Mouse (Mus musculus): Measurements from ENCODE around the gene Ift46. TPM values are rescaled to one million over a fixed set of nuclear protein-coding genes. Genes with fewer than 3 reads are reported as not detected.
A peak's percentile ranks its signal among the peaks of the same experiment; 100 is the strongest.

The Ift46 gene
- polyA plus RNA-seq, 1 experiment, result 26.2 TPM

DNA sequence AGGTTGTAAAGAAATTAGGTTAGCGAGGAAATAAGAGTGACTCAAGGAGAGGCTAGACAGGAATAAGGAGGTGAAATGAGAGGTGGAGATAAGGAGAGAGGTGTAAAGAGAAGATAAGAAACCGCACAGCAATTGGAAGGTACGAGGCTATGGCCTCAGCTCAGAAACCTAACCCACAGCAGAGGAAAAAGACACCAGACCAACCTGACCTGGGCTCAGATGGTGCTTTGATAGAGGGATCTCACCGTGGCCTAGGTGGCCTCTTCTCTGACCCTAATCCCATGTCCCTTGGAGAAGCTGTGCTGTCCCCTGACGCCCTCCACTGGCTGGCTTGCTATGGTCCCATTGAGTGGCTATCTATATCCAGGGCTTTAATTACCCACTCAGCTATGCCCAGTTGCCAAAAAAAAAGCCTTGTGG lies 35.6 kb upstream of the Ift46 start:
- no peaks in the 10 kb centered on the region for H3K36me3 ChIP-seq (ENCODE audit: control insufficient read depth, insufficient read depth, low read length)
- WGBS, result 21% methylated on average over 5 of the region's 5 CpGs

DNA sequence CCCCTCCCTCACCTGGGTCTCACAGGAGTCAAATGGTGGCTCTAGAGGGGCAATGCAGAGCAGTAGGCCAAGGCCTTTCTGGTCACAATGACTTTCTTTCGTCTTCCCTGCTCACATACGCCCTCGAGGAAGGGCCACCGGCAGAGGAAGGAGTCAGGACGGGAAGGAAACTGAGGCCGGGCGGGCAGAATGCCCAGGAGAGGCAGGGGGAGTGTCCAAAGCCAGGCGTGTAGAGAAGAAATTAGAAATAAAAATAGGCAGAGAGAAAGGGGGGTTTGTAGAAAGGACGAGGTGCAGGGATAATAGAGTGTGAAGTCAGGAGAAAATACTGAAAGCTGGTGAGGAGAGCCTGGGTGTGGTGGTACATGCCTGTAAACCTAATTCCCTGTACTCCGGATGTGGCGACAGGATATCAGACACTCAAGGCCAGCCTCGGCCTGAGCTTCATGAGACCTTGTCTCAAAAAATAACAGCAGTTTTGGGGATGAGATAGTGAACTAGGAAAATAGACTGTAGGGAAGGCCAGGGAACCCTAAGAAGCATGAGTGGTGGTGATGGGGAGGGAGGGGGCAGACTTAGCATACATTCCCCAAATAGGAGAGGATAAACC lies 34.7 kb upstream of the Ift46 start:
- Histone ChIP-seq H3K36me3 (ENCODE audit: control insufficient read depth, insufficient read depth, low read length) (no peaks in the 10 kb centered on the region), H3K4me1 (ENCODE audit: control insufficient read depth, insufficient read depth, insufficient read length, low read length) (peaks cover 9% of the 10 kb centered on the region), H3K27me3 (ENCODE audit: control insufficient read depth, insufficient read depth, low read length) (peaks cover 35% of the 10 kb centered on the region), H3K27ac (ENCODE audit: insufficient read depth, low read depth, low read length) (peak overlapping the region; percentile 14), H3K4me3 (ENCODE audit: low read depth, low read length) (peak overlapping the region; percentile 68)
- TF ChIP-seq CTCF (IDR thresholded peaks at IDR 0.05; ENCODE audit: extremely low read depth, insufficient read length, insufficient replicate concordance, low read depth, low read length), result no peak
- TF ChIP-seq POLR2A (IDR thresholded peaks at IDR 0.05; ENCODE audit: low read depth, low read length), result no peak
- WGBS, result 79% methylated on average over 12 of the region's 12 CpGs

More for the DNA sequence above, 35.6 kb upstream of the Ift46 start:
- TF ChIP-seq POLR2A (IDR thresholded peaks at IDR 0.05; ENCODE audit: low read depth, low read length), result no peak
- no peak for TF ChIP-seq CTCF (IDR thresholded peaks at IDR 0.05; ENCODE audit: extremely low read depth, insufficient read length, insufficient replicate concordance, low read depth, low read length)
- no peak overlapping the region for H3K27ac ChIP-seq (ENCODE audit: insufficient read depth, low read depth, low read length)
- H3K4me3 ChIP-seq (ENCODE audit: low read depth, low read length), result no peak overlapping the region
- peaks cover 9% of the 10 kb centered on the region for H3K4me1 ChIP-seq (ENCODE audit: control insufficient read depth, insufficient read depth, insufficient read length, low read length)
- peaks cover 34% of the 10 kb centered on the region for H3K27me3 ChIP-seq (ENCODE audit: control insufficient read depth, insufficient read depth, low read length)

DNA sequence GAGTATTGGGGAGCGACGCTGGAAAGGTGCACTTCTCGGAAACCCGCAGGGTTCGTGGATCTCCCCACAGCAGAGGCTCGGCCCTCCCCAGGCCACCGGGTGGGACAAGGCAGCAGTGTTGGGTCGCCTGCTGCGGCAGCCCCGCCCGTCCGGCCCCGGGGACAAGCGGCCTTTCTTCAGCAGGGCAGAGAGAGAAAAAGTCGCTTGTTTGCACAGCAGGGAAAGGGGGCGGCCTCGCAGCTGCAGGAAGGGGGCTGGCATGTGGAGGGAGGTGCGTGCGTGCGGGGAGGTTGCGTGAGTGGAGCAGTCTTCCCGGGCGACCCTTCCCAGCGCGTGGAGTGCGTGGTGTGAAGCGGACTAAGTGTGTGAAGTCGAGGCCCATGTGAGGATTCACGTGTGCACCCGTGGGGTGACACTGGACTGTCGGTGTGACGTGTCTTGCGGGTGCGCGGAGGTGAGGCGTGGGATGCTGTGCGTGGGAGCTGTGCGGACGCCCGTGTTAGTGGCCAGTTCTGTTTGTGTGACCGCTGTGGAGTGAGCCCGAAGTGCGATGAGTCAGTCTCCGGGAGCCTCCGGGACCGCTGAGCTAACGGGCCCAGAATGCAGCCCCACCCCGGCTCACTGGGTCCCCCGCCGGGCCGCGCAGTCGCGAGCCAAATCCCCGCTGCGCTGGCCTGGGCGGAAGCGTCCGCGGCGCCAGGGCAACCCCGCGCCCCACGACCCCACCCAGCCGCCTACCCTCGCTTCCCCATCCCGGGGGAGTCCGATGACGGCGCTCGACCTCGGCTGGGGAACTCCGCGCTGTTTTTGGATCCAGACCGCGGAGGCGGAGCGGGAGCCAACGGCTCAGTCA lies 33.8 kb upstream of the Ift46 start:
- Histone ChIP-seq H3K4me3 (ENCODE audit: low read depth, low read length) (peak overlapping the region; percentile 68), H3K4me1 (ENCODE audit: control insufficient read depth, insufficient read depth, insufficient read length, low read length) (peaks cover 9% of the 10 kb centered on the region), H3K36me3 (ENCODE audit: control insufficient read depth, insufficient read depth, low read length) (no peaks in the 10 kb centered on the region), H3K27me3 (ENCODE audit: control insufficient read depth, insufficient read depth, low read length) (peaks cover 35% of the 10 kb centered on the region), H3K27ac (ENCODE audit: insufficient read depth, low read depth, low read length) (peak overlapping the region; percentile 76)
- TF ChIP-seq POLR2A (IDR thresholded peaks at IDR 0.05; ENCODE audit: low read depth, low read length) (no peak), CTCF (IDR thresholded peaks at IDR 0.05; ENCODE audit: extremely low read depth, insufficient read length, insufficient replicate concordance, low read depth, low read length) (no peak)
- 4% methylated on average over 79 of the region's 79 CpGs for WGBS

DNA sequence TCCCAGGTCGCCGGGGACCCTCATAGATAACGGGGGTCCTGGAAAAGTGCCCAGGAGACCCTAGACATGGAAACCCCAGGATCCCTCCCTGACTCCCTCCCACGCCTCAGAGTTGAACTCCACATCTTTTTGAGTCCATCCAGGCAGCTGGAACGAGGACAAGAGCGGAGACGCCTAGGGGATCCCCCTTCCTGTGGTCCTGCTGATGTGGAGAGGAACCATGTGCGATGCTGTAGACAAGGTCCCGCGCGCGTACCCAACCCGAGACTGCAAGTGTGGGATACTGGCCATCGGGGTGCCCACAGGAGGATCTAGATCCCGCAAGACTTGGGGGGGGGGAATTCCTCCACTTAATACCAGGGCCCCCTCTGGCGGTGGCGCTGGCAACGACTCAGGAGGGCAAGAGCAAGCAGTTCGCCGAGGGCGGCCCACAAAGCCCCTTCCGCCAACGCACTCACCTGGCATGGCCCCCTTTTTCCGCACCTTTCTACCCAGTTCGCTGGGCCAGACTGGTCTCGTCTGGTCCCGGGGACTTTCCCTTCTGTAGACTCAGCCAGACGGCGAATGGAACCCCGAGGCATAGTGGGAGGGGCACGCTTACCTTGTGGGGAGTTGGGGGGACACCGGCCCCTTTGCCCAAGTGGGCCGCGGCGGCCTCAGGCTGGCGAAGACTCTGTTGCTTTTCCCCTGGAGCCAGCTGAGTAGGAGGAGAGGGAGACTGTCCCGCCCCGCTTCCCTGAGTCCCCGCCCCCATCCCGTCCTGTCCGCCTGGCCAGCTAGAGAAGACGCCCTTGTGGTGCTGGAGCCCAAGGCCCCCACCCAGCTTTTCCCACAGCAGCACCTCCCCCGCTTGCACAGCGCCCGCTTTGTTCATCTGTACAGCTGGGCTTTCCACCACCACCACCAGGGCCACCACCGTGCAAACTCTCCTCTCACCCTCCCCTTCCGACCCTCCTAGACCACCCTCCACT lies 32.9 kb upstream of the Ift46 start, which contains the start of gene Phldb1:
Gene Phldb1 (minus strand): TSS at position 675 of the 971 bp plus-strand sequence.
- TF ChIP-seq CTCF (IDR thresholded peaks at IDR 0.05; ENCODE audit: extremely low read depth, insufficient read length, insufficient replicate concordance, low read depth, low read length) (0 out of 2 replicates have a peak, but pooled peaks have one; percentile 9), POLR2A (IDR thresholded peaks at IDR 0.05; ENCODE audit: low read depth, low read length) (no peak; the same call in 1 of the 2 replicates)
- Histone ChIP-seq H3K27ac (ENCODE audit: insufficient read depth, low read depth, low read length) (peak within 1 kb of the TSS; percentile 76), H3K4me1 (ENCODE audit: control insufficient read depth, insufficient read depth, insufficient read length, low read length) (peaks cover 9% of the 10 kb centered on the region), H3K4me3 (ENCODE audit: low read depth, low read length) (peak within 1 kb of the TSS; percentile 68), H3K27me3 (ENCODE audit: control insufficient read depth, insufficient read depth, low read length) (peaks cover 35% of the 10 kb centered on the region), H3K36me3 (ENCODE audit: control insufficient read depth, insufficient read depth, low read length) (no peaks in the 10 kb centered on the region)
- WGBS, result 3% methylated on average over 47 of the region's 47 CpGs

- 80% methylated on average over 6 of the region's 6 CpGs for WGBS
- no peak for TF ChIP-seq POLR2A (IDR thresholded peaks at IDR 0.05; ENCODE audit: low read depth, low read length)
- no peak for TF ChIP-seq CTCF (IDR thresholded peaks at IDR 0.05; ENCODE audit: extremely low read depth, insufficient read length, insufficient replicate concordance, low read depth, low read length)
- no peaks in the 10 kb centered on the region for H3K36me3 ChIP-seq (ENCODE audit: control insufficient read depth, insufficient read depth, low read length)
- H3K4me3 ChIP-seq (ENCODE audit: low read depth, low read length), result no peak overlapping the region
- no peak overlapping the region for H3K27ac ChIP-seq (ENCODE audit: insufficient read depth, low read depth, low read length)
- H3K27me3 ChIP-seq (ENCODE audit: control insufficient read depth, insufficient read depth, low read length), result peaks cover 28% of the 10 kb centered on the region
- H3K4me1 ChIP-seq (ENCODE audit: control insufficient read depth, insufficient read depth, insufficient read length, low read length), result peaks cover 9% of the 10 kb centered on the region
These were observed 31.8 kb upstream of the Ift46 start for GRCm38 (mm10) chr9:44735886-44736285.

DNA sequence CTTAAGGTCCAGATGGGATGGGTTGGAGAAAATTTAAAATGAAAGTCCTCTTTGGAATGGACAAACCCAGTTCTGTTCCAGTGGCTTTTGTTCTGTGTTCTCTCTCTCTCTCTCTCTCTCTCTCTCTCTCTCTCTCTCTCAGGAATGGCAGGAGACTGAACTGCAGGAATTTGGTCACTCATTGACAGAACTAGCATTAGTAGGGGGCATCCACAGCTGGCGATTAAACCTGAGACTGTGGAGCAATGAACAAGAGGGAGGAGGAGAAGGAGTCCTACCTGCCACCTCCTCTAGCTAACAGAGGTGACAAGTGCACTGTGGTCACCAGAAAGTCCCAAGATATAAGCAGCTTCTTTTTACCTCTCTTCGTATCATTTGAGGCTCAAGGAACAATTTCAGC lies 31.4 kb upstream of the Ift46 start:
- H3K4me3 ChIP-seq (ENCODE audit: low read depth, low read length), result no peak overlapping the region
- H3K4me1 ChIP-seq (ENCODE audit: control insufficient read depth, insufficient read depth, insufficient read length, low read length), result peaks cover 9% of the 10 kb centered on the region
- peaks cover 28% of the 10 kb centered on the region for H3K27me3 ChIP-seq (ENCODE audit: control insufficient read depth, insufficient read depth, low read length)
- H3K27ac ChIP-seq (ENCODE audit: insufficient read depth, low read depth, low read length), result no peak overlapping the region
- no peaks in the 10 kb centered on the region for H3K36me3 ChIP-seq (ENCODE audit: control insufficient read depth, insufficient read depth, low read length)
- WGBS, result 69% methylated on average over 2 of the region's 2 CpGs
- TF ChIP-seq POLR2A (IDR thresholded peaks at IDR 0.05; ENCODE audit: low read depth, low read length) (no peak), CTCF (IDR thresholded peaks at IDR 0.05; ENCODE audit: extremely low read depth, insufficient read length, insufficient replicate concordance, low read depth, low read length) (no peak)

Measured in small intestine, adult 2 months (tissue).